Mouse (Mus musculus): Measurements from ENCODE around the gene Hist1h1b. TPM values are rescaled to one million over a fixed set of nuclear protein-coding genes. Genes with fewer than 3 reads are reported as not detected.
"Not testable (repeated sequence)": the region's sequence is repeated elsewhere in the genome, so short reads cannot be mapped to it uniquely, and the experiment has no call there.

Gene Hist1h1b
- polyA plus RNA-seq, 2 experiments = 8.2 to 19.7 TPM

DNA sequence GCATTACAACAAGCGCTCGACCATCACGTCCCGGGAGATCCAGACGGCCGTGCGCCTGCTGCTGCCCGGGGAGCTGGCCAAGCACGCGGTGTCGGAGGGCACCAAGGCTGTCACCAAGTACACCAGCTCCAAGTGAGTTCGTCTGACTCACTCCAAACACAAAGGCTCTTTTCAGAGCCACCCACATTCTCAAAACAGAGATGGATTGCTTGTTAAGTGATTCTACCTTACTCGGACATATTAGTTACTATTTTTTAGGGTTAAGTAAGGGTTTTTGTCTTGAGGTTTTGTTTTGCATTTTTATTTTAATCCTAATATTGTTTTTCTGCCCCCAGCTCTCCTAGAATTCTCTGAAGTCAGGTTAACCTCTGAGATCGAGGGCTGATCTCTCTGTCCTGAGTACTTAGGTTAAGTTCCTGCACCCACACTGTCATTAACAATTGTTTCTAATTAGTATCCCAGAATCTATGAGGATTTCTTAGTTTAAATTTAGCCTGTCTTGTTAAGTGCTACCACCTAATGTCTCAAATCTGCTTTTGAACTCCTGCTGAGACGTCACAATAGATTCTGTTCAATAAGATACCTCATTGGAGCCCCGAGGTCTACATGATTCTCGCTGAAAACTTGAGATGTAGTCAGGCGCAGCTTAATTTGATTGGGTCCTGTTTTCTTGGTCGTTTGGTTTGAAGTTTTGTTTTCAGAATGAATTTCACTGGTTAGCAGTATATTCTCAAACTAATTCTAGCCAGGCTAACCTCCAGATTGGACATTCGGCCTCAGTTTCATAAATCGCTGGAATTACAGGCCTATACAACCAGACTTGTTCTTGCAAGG lies 7.6 kb upstream of the Hist1h1b start:
- 20% methylated on average over 14 of the region's 21 CpGs for WGBS (ENCODE audit: insufficient replicate concordance)
- Histone ChIP-seq H3K36me3 (replicated peaks; ENCODE audit: control insufficient read depth, insufficient read depth, low read depth) (no peaks in the 10 kb centered on the region), H3K27me3 (ENCODE audit: control insufficient read depth, insufficient read depth, low read length) (no peaks in the 10 kb centered on the region), H3K4me3 (ENCODE audit: insufficient read depth in 1 of 2, low read depth in 2 of 2, low read length in 2 of 2) (peak overlapping the region; percentile 50 to 56), H3K9ac (replicated peaks) (peak overlapping the region; percentile 75), H3K27ac (peak overlapping the region; percentile 84), H3K9me3 (ENCODE audit: control insufficient read depth, low read length) (no peaks in the 10 kb centered on the region), H3K4me1 (replicated peaks; ENCODE audit: control insufficient read depth in 2 of 2, insufficient read depth in 2 of 2, low read length in 1 of 2) (peaks cover 26 to 31% of the 10 kb centered on the region in 2 experiments), H3K4me2 (ENCODE audit: low read depth) (peak overlapping the region; percentile 90)
- ATAC-seq (ENCODE audit: insufficient read depth) (peak; percentile 19), DNase-seq (ENCODE audit: low read depth in 3 of 3, low spot score in 3 of 3) (peak in 1 of 3 experiments; percentile 51)
- no peak for TF ChIP-seq CTCF (IDR thresholded peaks at IDR 0.05; ENCODE audit: low read depth)
- TF ChIP-seq EP300 (IDR thresholded peaks at IDR 0.05; ENCODE audit: low read depth) = no peak; the same call in 1 of the 2 replicates

DNA sequence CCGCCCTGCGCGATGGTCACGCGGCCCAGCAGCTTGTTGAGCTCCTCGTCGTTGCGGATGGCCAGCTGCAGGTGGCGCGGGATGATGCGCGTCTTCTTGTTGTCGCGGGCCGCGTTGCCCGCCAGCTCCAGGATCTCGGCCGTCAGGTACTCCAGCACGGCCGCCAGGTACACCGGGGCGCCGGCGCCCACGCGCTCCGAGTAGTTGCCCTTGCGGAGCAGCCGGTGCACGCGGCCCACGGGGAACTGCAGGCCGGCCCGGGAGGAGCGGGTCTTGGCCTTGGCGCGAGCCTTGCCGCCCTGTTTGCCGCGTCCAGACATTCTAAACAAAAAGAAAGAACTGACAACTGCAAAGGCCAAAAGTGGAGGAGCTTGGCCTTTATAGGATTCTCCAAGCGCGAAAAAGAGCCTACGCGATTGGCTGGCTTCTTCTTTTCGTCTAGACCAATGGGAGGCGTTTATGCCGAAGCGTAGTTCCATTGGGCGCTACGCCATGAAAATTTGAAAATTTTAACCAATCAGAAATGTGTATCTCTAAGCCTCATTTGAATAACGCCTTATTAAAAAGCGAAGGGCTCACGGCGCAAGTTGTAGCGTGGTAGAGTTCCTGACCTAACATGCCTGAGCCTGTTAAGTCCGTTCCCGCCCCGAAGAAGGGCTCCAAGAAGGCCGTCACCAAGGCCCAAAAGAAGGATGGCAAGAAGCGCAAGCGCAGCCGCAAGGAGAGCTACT lies 6.6 kb upstream of the Hist1h1b start, which contains the start of the genes Hist1h2an and Hist1h2bp:
Hist1h2an (minus strand) TSS at position 320 of the 731 bp plus-strand sequence.
Hist1h2bp (plus strand) TSS at position 563 of the 731 bp plus-strand sequence.
- WGBS (ENCODE audit: insufficient replicate concordance) = under 1% methylated on average over 37 of the region's 63 CpGs
- H3K9me3 ChIP-seq (ENCODE audit: control insufficient read depth, low read length); H3K27me3 ChIP-seq (ENCODE audit: control insufficient read depth, insufficient read depth, low read length); H3K36me3 ChIP-seq (replicated peaks; ENCODE audit: control insufficient read depth, insufficient read depth, low read depth): not testable (repeated sequence)
- Histone ChIP-seq H3K4me3 (ENCODE audit: insufficient read depth in 1 of 2, low read depth in 2 of 2, low read length in 2 of 2) (peak within 1 kb of the TSS; percentile 56 to 69), H3K9ac (replicated peaks) (peak within 1 kb of the TSS; percentile 96), H3K27ac (peak within 1 kb of the TSS; percentile 95), H3K4me2 (ENCODE audit: low read depth) (peak within 1 kb of the TSS; percentile 90), H3K4me1 (replicated peaks; ENCODE audit: control insufficient read depth in 2 of 2, insufficient read depth in 2 of 2, low read length in 1 of 2) (peaks cover 26 to 31% of the 10 kb centered on the region in 2 experiments)
- peak; percentile 81 for ATAC-seq (ENCODE audit: insufficient read depth)
- TF ChIP-seq CTCF (IDR thresholded peaks at IDR 0.05; ENCODE audit: low read depth) (0 out of 2 replicates have a peak, but pooled peaks have one; percentile 9), EP300 (IDR thresholded peaks at IDR 0.05; ENCODE audit: low read depth) (peak; percentile 52; the same call in 1 of the 2 replicates)
- DNase-seq (ENCODE audit: low read depth in 3 of 3, low spot score in 3 of 3) = peak; percentile 94 to 97 (median 96)

DNA sequence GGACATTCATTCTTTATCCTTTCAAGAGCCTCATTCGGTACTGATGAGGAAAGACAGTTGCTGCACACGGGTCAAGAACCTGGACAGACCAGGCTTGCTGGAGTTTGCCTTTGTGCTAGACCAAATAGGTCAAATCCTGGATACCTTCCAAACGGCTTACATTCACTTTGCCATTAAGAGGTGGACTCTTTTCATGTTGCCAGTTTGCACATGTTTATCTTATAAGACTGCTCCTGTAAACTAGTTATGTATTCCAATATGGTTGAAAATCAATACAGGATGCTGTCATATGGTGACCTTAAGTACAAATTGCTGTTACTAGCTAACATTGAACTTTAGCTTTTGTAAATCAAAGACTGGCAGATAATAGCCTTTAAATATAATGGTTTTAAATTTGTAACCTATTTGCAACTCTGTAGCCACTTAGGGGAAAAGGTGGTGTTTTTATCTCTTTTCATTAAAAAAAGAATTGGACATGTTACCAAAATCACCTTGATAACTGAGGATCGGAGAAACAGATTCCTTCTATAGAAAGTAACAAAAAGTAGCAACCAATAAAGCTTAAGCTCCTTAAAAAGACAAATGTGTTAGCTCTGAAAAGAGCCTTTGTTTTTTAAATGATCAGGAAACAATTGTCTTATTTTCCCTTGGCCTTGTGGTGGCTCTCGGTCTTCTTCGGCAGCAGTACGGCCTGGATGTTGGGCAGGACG lies 5.9 kb upstream of the Hist1h1b start:
- DNase-seq (ENCODE audit: low read depth in 3 of 3, low spot score in 3 of 3) (peak in 1 of 3 experiments; percentile 64), ATAC-seq (ENCODE audit: insufficient read depth) (no peak)
- Histone ChIP-seq H3K9me3 (ENCODE audit: control insufficient read depth, low read length) (no peaks in the 10 kb centered on the region), H3K27ac (peak overlapping the region; percentile 95), H3K4me3 (ENCODE audit: insufficient read depth in 1 of 2, low read depth in 2 of 2, low read length in 2 of 2) (peak overlapping the region; percentile 56 to 69), H3K36me3 (replicated peaks; ENCODE audit: control insufficient read depth, insufficient read depth, low read depth) (no peaks in the 10 kb centered on the region), H3K9ac (replicated peaks) (peak overlapping the region; percentile 96), H3K4me2 (ENCODE audit: low read depth) (peak overlapping the region; percentile 90), H3K27me3 (ENCODE audit: control insufficient read depth, insufficient read depth, low read length) (no peaks in the 10 kb centered on the region), H3K4me1 (replicated peaks; ENCODE audit: control insufficient read depth in 2 of 2, insufficient read depth in 2 of 2, low read length in 1 of 2) (peaks cover 28 to 32% of the 10 kb centered on the region in 2 experiments)
- 0 out of 2 replicates have a peak, but pooled peaks have one; percentile 30 for TF ChIP-seq EP300 (IDR thresholded peaks at IDR 0.05; ENCODE audit: low read depth)
- TF ChIP-seq CTCF (IDR thresholded peaks at IDR 0.05; ENCODE audit: low read depth) = no peak
- WGBS (ENCODE audit: insufficient replicate concordance) = 4% methylated on average over 8 of the region's 8 CpGs

DNA sequence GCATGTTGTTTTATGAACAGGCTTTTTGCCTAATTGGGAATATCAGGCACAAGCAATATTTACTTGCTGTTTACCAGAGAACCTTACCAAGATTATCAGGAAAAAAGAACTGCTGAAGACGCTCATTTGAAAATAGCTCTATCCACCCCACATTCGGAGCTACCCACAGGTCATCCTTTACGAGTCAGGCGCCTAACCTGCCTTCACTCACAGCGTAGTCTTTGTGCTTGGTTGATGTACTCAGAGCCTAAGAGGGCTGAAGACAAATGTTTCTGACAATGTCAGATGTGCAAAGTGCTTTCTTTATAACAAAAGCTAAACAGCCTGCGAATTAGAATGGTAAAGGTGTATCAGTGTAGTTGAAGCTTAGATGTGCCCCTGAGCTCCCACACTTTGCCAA lies 3.9 kb upstream of the Hist1h1b start:
- 56% methylated on average over 6 of the region's 6 CpGs for WGBS (ENCODE audit: insufficient replicate concordance)
- Histone ChIP-seq H3K4me3 (ENCODE audit: insufficient read depth in 1 of 2, low read depth in 2 of 2, low read length in 2 of 2) (peak overlapping the region in 1 of 2 experiments; percentile 54; a peak in 1 of 4 replicates), H3K27ac (peak overlapping the region; percentile 95), H3K4me2 (ENCODE audit: low read depth) (peak overlapping the region; percentile 90), H3K4me1 (replicated peaks; ENCODE audit: control insufficient read depth in 2 of 2, insufficient read depth in 2 of 2, low read length in 1 of 2) (peaks cover 30 to 32% of the 10 kb centered on the region in 2 experiments), H3K36me3 (replicated peaks; ENCODE audit: control insufficient read depth, insufficient read depth, low read depth) (no peaks in the 10 kb centered on the region), H3K27me3 (ENCODE audit: control insufficient read depth, insufficient read depth, low read length) (no peaks in the 10 kb centered on the region), H3K9me3 (ENCODE audit: control insufficient read depth, low read length) (no peaks in the 10 kb centered on the region), H3K9ac (replicated peaks) (peak overlapping the region; percentile 96)
- TF ChIP-seq EP300 (IDR thresholded peaks at IDR 0.05; ENCODE audit: low read depth) (no peak), CTCF (IDR thresholded peaks at IDR 0.05; ENCODE audit: low read depth) (no peak)
- DNase-seq (ENCODE audit: low read depth in 3 of 3, low spot score in 3 of 3) (no peak), ATAC-seq (ENCODE audit: insufficient read depth) (no peak)
